Mouse (Mus musculus) thymus, postnatal 4 days (tissue): ENCODE measurements around the gene Gabarapl1.
"Not testable (repeated sequence)": the region's sequence is repeated elsewhere in the genome, so short reads cannot be mapped to it uniquely, and the experiment has no call there.

Source experiments
- DNase-seq: peaks from one replicate; pipeline ENCODE4 v3.0.0; 2021

Gabarapl1 gene

GRCm38 (mm10) chr6:129532942-129533860, at the start of gene Gabarapl1:
Gene Gabarapl1 (plus strand): TSS chr6:129533160.
- DNase-seq = peak; percentile 74

- DNase-seq = no peak
Observed at GRCm38 (mm10) chr6:129494924-129495323, 38.0 kb upstream of the Gabarapl1 start.

DNA sequence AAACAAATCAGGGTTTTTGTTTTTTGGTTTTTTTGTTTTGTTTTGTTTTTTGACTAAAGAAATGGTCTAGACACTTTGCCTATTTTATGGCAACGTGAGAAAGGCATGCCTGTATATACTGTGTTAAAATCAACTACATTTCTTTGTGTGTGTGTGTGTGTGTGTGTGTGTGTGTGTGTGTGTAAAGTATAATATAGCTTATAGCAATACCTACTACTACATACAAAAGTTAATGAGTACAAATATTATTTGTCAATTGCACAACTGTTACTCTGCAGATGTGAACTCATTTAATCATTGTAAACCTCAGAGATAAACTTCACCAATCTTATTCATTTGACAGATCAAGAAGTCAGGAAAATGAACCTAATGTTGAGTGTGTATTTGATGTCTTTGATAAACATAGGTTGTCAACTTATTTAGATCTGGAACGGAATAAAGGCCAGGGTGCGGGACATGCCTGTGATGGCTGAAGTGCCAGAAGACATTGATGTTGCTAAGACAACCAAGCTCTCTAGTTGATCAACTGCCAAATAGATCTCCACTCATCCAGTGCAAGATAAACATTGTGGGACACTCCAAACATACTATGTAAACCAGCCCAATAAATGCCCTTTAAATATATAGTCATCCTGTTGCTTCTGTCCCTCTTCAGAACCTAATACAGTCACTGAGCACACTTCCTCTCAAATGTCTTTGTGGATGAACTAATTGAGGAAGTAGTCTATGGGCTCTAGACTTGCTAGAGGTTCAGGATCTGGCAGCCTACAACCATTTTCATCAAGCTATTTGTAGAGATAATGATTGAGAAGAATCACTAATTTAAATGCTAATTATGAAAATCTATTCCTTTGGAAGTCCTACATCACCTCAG, 35.4 kb upstream of the Gabarapl1 start:
- no peak for DNase-seq

DNA sequence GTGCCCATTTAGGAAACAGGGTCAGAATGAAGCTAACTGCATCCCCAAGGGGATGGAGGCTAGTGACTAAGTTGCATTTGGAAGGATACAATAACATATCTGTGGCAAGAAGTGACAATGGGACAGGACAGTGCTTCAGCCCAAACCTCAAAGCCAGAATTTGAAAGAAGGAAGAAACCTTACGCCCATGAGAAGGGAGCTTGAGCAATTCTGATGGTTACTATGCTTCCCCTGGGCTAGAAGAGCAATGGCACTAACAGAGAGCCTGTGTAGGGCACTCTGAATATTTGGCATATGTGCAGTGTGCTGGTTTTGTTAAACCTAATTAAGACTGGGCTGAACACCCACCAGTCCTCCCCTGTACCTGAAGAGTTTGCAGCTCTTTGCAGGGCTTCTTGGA, 33.4 kb upstream of the Gabarapl1 start:
- DNase-seq = not testable (repeated sequence)

DNA sequence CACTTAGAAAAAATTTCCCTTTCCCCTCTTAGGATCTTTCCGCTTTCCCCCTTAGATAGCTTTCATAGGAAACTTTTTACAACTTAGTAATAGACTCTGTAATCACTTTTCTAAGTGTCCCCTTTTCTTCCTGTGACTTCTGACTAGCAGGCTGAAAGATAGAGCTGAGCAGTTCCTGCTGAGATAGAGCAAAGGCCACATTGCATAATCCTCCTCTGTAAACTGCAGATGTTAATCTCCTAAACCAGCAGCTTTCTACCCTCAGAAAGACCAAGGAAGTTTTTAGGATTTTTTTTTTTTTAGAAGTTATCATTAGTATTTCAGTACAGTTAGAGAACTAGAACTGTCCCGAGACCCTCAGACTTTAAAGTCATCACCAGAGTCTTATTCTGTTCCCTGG, 29.5 kb upstream of the Gabarapl1 start:
- DNase-seq = no peak

DNA sequence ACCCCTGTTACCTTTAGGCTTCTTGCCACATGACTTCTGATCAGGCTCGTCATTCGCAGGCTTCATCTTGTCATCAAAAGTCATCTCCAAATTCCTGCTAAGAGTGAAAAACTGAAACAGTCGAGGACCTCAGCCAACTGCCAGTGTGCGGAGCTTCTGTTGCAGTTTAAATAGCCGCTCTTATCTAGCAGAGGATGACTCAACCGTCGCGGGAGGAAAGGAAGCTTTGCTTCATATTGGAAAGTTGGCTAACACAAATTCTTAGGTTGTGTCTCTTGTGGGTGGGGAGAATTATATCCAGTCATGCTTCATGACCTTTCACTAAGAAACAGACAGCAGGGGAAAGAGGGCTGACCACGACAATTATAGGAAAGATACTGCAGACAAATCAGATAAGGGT, 25.9 kb upstream of the Gabarapl1 start, which contains the start of gene Olr1:
Gene Olr1 (minus strand): TSS at position 142 of the 400 bp plus-strand sequence.
- DNase-seq = no peak

DNA sequence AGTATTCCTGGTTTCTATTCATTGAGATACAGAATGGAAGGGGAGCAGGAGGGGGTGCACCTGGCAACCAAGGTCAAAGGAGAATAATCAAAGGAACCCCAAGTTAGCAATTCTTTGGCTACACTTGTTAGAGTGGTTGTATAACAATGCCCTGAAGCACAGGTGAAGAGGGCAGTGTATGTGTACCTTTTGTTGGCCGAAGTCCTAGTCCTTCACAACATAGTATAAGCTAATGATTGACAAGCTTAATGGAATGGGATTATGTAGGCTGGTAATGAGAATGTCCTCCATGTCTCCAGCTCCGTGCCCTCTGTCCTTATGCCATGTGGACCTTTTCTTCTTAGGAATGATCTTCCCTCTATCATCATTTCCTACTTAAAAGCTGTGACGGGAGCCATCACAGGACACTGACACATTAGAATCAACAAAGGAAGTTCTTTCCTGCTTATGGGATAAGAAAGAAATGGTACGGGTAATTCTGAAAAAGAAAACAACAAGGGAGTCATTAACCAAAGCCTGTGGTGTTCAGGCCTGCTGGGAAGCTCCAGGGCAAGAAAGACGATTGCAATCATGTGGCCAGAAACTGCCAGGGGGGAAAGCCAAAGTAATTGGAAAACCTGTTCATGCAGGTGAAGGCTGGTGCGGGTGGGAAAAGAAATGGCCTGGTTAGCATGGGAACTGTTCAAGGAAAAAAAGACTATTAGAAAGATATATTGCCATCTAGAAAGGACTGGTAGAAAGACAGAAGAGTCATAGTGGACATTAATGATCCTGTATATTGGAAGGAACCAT, 22.6 kb upstream of the Gabarapl1 start:
- DNase-seq = no peak

DNA sequence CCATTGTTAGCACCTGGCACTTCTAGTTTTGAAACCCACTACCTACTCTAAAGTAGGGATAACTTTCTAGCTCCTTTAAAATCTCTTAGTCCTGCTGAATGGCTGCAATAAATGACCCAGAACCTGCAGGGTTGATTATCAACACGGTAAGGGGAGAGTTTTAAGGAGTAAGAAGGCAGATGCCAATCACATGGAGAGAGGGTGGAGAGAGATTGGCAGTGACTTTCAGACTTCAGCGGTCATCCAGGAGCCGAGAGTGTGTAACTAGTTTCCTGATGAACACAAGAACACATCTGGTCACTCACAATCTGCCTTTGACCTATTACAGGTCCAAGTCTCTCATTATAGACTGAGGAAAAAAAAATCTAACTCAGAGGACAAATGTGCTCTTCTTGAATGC, 20.6 kb upstream of the Gabarapl1 start, which contains the start of gene Tmem52b:
Gene Tmem52b (plus strand): TSS at position 189 of the 400 bp plus-strand sequence.
- DNase-seq = no peak

GRCm38 (mm10) chr6:129512868-129513267, 20.1 kb upstream of the Gabarapl1 start:
- DNase-seq = no peak

DNA sequence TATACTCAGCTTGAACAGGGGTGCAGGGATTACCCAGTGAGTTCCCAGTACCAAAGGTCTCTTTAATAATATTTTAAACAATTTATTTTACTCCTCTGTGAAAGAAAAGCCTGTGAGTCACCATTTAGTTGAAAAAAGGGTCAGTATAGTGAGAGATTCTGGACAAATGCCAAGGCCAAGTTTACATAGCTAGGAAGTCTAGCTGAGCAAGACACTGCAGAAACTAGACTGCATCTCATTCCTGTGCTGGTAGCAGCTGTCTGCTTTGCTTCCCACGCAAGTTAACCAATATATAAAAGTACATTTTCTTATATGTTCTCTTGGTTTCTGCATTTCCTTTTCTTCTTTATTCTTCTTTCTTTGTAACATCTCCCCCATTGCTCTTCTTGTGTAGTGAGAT, 19.6 kb upstream of the Gabarapl1 start:
- DNase-seq = no peak

DNA sequence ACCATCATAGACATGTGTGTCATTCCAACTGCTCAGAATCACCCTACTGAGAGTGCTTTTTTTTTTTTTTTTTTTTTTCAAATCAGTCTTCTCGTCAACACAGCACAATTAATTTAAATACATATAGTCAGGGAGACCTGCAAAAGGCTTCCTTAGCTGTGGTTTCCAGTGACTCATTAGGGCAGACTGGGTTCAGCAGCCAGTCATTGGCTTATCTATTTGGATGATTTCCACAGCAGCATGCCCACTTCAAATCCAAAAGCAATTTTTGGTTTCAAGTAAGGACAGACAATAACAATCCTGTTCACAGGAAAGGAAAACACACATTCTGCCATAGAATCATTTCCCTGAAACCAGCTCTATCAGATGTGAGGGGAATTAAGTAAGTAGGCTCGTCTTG, 18.6 kb upstream of the Gabarapl1 start:
- DNase-seq = no peak

DNA sequence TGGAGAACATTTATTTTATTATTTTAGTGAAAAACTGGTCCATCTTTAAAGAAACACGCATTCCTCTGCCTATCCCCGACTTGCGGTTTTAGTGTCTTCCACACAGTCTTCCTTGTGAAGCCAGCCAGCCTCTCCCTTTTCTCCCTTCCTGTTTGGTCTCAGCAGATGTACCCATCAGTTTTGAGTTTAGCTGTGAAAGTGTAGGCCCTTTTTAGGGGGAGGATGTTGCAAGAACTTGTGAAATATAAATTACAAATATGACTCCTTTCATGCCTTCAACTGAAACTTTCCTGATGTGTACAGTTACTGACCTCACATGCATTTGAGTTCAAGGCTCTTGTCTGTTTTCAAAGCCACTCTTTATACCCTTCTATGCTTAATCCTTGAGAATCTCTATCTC, 17.9 kb upstream of the Gabarapl1 start:
- DNase-seq = no peak

DNA sequence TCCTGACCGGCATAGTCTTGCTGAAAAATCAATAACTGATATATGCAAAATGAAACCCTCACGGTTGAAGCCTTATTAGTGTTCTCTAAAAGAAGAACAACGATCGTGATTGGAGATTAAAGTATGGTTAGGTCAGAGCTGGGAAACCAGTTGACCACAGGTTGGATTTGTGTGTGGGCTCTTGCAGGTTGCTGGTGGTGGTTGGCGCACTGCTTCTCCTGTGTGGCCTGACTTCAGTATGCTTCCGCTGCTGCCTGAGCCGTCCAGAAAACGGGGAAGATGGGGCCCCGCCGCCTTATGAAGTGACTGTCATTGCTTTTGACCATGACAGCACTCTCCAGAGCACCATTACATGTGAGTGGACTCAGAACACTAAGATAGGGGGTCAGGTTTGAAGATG, 16.6 kb upstream of the Gabarapl1 start:
- DNase-seq = no peak

DNA sequence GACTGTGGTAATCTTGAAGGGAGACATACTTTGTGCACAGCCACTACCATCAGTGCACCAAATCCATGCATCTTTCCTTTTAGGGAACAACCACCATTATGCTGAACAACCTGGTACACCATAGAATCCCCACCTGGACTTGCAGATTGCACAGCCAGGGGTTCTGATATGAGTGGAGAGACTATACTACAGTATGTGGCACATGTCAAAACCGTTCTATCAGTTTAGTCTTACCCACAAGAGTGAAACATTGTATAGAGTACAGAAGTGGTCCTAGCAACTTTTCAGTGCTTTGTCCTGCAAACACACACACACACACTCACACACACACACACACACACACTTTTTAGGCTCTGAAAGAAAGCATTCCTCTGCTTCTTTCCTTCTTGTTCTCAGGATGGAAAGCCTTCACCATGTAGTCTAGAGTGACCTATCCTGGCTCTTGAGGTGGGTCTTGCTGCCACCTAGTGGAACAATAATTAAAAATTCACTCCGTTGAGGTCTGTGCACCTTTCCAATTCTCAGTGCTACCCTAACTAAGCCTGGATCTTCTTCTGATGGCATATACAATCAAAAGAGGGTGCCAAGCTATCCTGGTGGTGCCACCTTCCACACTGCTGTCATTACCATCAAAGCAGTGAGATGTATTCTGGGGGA, 15.1 kb upstream of the Gabarapl1 start:
- no peak for DNase-seq

DNA sequence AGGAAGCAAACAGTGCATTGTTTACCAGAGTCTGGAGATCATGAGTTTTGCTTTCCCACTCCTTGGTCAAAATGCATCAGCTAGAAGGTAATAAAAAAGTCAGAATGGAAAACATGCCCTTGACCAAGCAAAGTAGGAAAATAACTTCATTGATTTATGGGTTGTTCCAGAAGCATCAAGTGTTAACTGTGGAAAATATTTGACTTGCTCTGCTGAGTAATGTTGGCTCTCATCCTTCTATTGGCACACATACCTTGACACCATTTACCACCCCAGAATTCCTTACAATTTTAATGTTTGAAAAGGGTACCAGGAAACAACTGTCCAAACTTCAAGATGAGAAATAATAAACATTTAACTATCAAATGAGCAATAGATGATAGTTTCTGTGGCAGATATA, 6.9 kb upstream of the Gabarapl1 start:
- no peak for DNase-seq

DNA sequence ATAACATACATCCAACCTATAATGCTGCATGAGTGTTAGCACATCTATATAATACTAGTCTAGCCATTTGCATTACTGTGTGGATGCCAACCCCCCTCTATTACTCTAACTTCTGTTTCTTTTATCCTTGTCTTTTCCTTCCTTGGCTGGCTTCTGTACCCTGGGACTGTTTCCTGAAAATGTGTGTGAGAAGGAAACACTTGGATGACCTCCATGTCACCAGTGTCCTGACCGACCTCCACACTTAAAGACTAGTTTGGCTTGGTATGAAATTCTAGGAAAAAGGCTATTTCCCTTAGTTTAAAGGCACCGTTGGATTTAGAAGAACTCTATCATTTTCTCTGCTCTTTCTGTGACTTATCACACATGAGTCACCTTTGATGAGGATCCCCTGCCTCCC, 5.5 kb upstream of the Gabarapl1 start:
- no peak for DNase-seq

- DNase-seq = no peak
Observed at GRCm38 (mm10) chr6:129529605-129530004, 3.4 kb upstream of the Gabarapl1 start.

DNA sequence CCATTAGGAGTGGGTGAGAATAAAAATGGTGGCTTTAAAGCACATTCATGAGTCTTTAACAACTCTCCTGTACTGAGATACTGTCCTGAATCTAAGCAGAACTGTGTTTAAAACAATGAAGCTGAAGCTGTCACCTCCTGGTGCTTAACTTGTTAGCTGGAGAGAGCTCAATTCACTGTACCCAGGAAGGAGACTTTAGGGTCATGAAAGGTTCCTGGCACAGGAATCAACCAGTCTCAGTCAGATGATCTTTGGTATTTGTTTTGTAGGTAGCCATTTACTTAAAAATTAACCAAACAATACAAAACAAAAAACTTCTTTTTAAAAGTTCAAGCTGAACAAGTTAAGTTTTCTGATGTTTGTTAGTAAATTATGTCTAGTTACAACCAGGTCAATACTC, 2.7 kb upstream of the Gabarapl1 start:
- no peak for DNase-seq

- no peak for DNase-seq
Observed at GRCm38 (mm10) chr6:129532556-129532941, 411 bp upstream of the Gabarapl1 start.

- peak; percentile 17 for DNase-seq
Observed at GRCm38 (mm10) chr6:129534057-129534456, 1.1 kb downstream of the Gabarapl1 start.

DNA sequence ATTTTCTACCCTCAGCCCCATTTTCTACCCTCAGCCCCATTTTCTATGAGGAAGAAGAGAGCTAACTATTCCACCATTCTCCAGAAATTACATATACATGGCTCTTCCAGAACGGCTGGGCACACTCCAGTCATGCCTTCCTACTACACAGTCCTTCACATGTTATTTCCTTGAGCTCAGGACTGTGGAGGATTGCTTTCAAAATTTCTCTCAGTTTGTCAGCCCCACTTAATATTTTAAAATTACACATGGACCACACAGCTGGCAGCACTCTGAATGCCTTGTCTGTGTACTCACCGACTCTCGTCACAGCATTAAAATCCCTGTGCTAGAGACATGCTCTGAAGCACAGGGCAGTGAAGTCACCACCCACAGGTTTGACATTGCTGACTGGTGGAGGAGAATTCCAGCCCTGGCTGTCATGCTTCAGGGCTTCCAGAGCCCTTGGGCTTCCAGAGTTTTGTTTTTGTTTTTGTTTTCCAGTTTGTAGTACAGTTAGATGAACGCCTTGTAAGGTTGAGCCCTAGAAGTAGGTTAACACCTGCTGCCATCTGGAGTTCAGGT, 1.7 kb downstream of the Gabarapl1 start:
- DNase-seq = no peak

DNA sequence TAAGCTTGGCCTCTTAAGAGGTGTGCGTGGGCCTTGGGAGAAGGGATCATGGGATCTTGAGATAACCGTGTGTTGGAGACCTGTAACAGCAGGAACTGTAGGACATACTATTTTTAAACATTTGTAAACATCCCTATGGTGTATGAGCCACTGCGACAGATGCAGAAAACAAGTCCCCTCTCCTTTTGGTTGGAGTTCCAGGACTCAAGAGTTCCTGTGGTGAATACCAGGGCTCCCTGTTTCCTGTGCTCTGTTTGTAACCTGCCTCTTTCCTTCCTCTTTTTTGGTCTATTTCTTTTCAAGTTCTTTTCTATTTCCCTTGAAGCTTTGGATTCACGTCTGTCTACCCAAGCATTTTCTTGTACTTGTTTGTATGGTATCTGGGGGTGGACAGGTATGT, 2.8 kb downstream of the Gabarapl1 start:
- DNase-seq = no peak
